Mouse (Mus musculus): ENCODE results near the gene Tsg101. TPM values are rescaled to one million over a fixed set of nuclear protein-coding genes. Genes with fewer than 3 reads are reported as not detected.

Tsg101 gene
- polyA plus RNA-seq, 1 experiment from 2014 or later: 165 TPM

DNA sequence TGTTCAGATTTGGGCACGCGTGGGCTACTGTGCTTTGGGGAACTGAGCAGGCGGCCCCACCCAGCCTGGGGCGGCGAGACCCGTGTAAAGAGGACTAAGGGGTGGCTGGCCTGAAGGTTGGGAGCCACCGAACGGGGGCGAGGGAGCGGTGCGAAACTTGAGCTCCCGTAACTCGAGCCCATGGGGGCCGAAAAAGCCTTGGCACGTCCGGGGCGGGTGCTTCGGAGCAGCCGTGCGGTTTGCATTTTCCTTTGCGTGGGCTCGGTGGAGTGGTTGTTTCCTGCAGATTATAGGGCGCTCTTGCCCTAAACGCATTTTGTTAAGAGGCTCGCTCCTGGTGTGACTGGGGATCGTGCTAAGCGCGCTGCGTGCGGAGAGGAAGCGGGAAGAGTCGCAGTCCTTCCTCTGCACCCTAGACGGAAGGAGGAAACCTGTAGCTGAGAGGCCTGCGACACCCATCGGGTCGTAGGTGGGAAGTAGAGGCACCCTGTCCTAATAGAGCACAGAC, 73.7 kb downstream of the Tsg101 start:
- H3K9ac ChIP-seq: peak overlapping the region; percentile 98
- H3K4me1 ChIP-seq: peaks cover 48% of the 10 kb centered on the region
- peaks cover 37% of the 10 kb centered on the region for H3K36me3 ChIP-seq
- H3K9me3 ChIP-seq: no peaks in the 10 kb centered on the region
- WGBS: 0% methylated on average over 36 of the region's 36 CpGs
- H3K27me3 ChIP-seq (replicated peaks): 0 out of 2 replicates have a peak, but pooled peaks cover 6% of the 10 kb centered on the region
- peak overlapping the region; percentile 99 for H3K27ac ChIP-seq (replicated peaks)
- H3K4me2 ChIP-seq: peak overlapping the region; percentile 91
- no peak; the same call in 1 of the 2 replicates for ATAC-seq (ENCODE audit: extremely low read depth, insufficient number of reproducible peaks, low FRiP score, low TSS enrichment)
- peak overlapping the region; percentile 88 for H3K4me3 ChIP-seq

DNA sequence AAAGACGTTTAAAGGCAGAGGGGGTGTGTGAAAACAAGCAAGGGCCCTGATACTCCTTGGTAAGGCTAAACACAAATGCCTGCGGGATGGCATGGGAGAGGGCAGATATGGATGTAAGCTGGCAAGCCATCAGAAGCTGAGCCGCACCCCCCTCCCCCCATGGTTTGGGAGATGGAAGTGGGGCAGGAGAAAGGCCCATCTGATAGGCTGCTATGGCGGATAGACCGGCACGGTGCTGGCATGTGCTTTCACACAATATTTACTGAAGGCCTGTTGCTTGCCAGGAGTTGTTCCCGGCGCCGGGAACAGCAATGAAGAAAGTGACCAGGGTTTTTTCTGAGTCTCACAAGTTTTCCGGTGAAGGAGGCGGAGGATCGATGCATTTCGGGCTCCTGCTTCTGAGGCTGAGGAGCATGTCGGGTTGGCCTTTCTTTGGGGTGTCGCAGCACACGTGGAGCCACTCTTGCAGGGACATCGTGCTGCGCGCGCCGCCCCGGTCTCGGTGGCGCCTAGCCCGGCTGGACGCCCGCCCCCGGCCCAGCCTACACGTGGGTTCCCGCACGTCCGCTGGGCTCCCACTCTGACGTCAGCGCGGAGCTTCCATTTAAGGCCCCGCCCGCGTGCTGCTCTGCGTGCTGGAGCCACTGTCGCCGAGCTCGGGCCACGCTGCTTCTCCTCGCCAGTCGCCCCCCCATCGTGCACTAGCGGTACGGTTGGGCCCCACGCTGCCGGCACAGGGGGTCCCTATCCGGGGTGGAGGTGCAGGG, 74.4 kb downstream of the Tsg101 start:
- Histone ChIP-seq H3K9me3 (no peaks in the 10 kb centered on the region), H3K36me3 (peaks cover 30% of the 10 kb centered on the region), H3K27ac (replicated peaks) (peak overlapping the region; percentile 99), H3K27me3 (replicated peaks) (0 out of 2 replicates have a peak, but pooled peaks cover 6% of the 10 kb centered on the region), H3K4me1 (peaks cover 49% of the 10 kb centered on the region), H3K4me2 (peak overlapping the region; percentile 91), H3K4me3 (peak overlapping the region; percentile 88), H3K9ac (peak overlapping the region; percentile 98)
- WGBS: under 1% methylated on average over 51 of the region's 51 CpGs
- ATAC-seq (ENCODE audit: extremely low read depth, insufficient number of reproducible peaks, low FRiP score, low TSS enrichment): peak; percentile 88

DNA sequence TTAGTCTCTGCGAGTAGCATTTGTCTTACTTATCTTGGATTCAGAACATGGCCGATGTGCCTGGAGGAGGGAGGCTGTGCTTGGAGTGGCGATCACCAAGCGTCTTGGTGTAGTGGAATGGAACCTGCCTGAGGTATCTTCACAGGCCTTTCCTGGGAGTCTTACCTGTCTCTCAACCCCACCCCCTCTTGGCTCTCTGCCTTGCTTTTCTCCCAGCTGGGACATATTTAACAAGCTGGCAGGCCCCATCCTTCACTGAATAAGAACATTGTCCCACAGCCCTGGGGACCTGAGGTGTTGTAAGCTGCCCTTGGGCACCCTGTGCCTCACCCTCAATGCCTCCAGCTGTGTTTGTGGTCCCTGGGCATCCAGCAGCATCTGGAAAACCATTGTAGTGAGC, 76.2 kb downstream of the Tsg101 start:
- Histone ChIP-seq H3K27me3 (replicated peaks) (0 out of 2 replicates have a peak, but pooled peaks cover 6% of the 10 kb centered on the region), H3K4me1 (peaks cover 55% of the 10 kb centered on the region), H3K36me3 (peaks cover 12% of the 10 kb centered on the region), H3K27ac (replicated peaks) (no peak overlapping the region), H3K9me3 (no peaks in the 10 kb centered on the region), H3K4me3 (no peak overlapping the region), H3K9ac (no peak overlapping the region), H3K4me2 (no peak overlapping the region)
- WGBS: 78% methylated on average over 4 of the region's 4 CpGs
- no peak for ATAC-seq (ENCODE audit: extremely low read depth, insufficient number of reproducible peaks, low FRiP score, low TSS enrichment)

DNA sequence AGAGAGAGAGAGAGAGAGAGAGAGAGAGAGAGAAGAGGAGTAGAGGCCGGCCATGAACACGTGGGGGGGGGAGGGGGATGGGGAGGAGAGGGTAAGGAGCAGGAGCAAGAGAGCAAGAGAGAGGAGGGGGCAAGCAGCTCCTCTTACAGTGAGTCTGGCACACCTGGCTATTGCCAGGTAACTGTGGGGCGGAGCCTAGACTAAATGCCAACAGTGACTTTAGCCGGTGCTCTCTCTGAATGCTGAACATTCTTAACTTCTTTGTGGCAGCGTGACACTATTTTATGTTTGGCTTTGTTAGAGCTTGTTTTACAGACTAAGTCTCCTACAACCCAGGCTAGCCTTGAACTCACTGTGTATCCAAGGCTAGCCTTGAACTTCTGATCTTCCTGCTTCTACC, 77.5 kb downstream of the Tsg101 start:
- H3K9me3 ChIP-seq: no peaks in the 10 kb centered on the region
- H3K4me3 ChIP-seq: no peak overlapping the region
- H3K4me2 ChIP-seq: no peak overlapping the region
- H3K27me3 ChIP-seq (replicated peaks): 0 out of 2 replicates have a peak, but pooled peaks cover 6% of the 10 kb centered on the region
- 37% methylated on average over 5 of the region's 5 CpGs for WGBS
- H3K27ac ChIP-seq (replicated peaks): no peak overlapping the region
- ATAC-seq (ENCODE audit: extremely low read depth, insufficient number of reproducible peaks, low FRiP score, low TSS enrichment): no peak
- H3K4me1 ChIP-seq: peaks cover 54% of the 10 kb centered on the region
- no peaks in the 10 kb centered on the region; the same call in 1 of the 2 replicates for H3K36me3 ChIP-seq
- no peak overlapping the region for H3K9ac ChIP-seq

DNA sequence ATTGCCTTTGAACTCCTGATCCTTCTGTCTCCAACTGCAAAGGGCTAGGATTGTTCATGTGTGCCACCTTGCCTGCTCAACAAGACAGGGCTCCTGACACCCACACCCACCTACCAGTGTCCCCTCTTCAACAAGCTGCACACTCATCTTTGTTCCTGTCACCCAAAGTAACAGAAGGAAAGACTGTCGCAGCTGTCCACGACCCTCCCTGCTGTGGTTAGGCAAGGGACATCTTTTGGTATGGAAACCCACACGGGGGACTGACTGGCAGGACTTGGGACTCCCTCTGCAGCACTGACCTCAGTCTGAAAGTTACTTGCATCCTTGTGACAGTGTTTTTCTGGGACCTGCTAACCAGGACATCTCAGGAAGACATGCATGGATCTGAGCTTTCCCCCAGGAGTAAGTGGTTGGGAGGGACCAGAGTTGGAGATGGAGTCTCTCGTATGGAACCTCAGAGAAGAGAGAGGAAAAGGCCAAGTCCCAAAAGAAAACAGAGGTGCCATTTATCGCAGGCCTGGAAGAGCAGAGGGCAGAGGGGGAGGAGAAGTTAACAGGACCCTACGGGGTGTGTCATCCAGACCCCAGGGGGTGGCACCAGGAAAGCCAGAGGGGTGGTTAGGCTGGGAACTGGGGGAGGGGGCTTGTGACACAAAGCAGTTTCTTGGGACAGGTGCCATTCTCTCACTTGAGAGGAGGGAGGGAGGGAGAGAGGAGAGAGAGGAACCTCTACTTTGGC, 78.8 kb downstream of the Tsg101 start, which contains the start of gene Ldha:
Gene Ldha, plus strand, starts transcription at position 689 of the 739 bp plus-strand sequence.
- Histone ChIP-seq H3K27me3 (replicated peaks) (0 out of 2 replicates have a peak, but pooled peaks cover 6% of the 10 kb centered on the region), H3K9me3 (no peaks in the 10 kb centered on the region), H3K9ac (no peak within 1 kb of the TSS), H3K4me1 (peaks cover 49% of the 10 kb centered on the region), H3K27ac (replicated peaks) (no peak within 1 kb of the TSS), H3K4me2 (no peak within 1 kb of the TSS), H3K4me3 (no peak within 1 kb of the TSS), H3K36me3 (no peaks in the 10 kb centered on the region)
- no peak for ATAC-seq (ENCODE audit: extremely low read depth, insufficient number of reproducible peaks, low FRiP score, low TSS enrichment)
- 34% methylated on average over 6 of the region's 6 CpGs for WGBS

DNA sequence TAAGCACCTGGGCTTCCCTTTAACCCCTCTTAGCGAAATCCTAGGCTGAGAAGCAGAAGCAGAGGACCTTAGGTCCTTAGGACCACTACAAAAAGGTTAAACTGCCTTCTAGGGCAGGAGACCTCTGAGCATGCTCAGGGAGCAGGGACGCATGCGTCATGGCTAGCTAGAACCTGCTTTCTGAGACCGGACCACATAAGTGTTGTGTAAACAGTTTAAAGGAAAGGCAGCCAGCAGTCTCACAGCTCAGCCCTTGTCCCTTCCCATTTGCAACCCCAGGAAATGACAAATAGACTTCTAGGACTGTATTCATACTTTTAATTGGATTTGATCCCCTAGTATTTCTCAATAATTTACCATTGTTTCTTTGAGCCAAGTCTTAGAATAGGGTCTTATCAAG, 79.4 kb downstream of the Tsg101 start:
- Histone ChIP-seq H3K4me3 (no peak overlapping the region), H3K9ac (no peak overlapping the region), H3K9me3 (no peaks in the 10 kb centered on the region), H3K4me1 (peaks cover 48% of the 10 kb centered on the region), H3K36me3 (no peaks in the 10 kb centered on the region), H3K27me3 (replicated peaks) (0 out of 2 replicates have a peak, but pooled peaks cover 6% of the 10 kb centered on the region), H3K27ac (replicated peaks) (no peak overlapping the region), H3K4me2 (no peak overlapping the region)
- no peak for ATAC-seq (ENCODE audit: extremely low read depth, insufficient number of reproducible peaks, low FRiP score, low TSS enrichment)
- 53% methylated on average over 4 of the region's 4 CpGs for WGBS

DNA sequence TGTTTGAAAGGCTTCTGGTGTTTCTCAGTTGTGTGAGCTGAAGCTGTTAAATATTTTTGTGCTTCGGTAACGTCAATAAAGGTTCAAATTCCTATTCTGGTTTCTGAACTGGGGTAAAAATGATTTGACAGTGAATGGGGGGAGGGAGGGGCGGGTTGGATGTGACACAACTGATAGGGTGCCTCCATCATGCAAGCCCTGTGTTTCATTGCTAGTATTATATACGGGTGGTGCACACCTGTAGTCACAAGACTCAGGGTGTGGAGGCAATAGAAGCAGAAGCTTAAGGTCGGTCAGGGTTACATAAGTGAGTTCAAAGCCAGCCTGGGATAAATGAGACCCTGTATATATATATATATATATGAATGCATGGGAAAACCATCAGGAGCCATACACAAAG, 79.9 kb downstream of the Tsg101 start:
- no peak overlapping the region for H3K9ac ChIP-seq
- H3K27me3 ChIP-seq (replicated peaks): 0 out of 2 replicates have a peak, but pooled peaks cover 6% of the 10 kb centered on the region
- H3K4me3 ChIP-seq: no peak overlapping the region
- 0 out of 2 replicates have a peak overlapping the region, but pooled peaks have one; percentile 85 for H3K27ac ChIP-seq (replicated peaks)
- WGBS: 70% methylated on average over 5 of the region's 5 CpGs
- H3K9me3 ChIP-seq: no peaks in the 10 kb centered on the region
- no peak for ATAC-seq (ENCODE audit: extremely low read depth, insufficient number of reproducible peaks, low FRiP score, low TSS enrichment)
- H3K4me2 ChIP-seq: no peak overlapping the region
- H3K36me3 ChIP-seq: no peaks in the 10 kb centered on the region
- peaks cover 43% of the 10 kb centered on the region for H3K4me1 ChIP-seq

DNA sequence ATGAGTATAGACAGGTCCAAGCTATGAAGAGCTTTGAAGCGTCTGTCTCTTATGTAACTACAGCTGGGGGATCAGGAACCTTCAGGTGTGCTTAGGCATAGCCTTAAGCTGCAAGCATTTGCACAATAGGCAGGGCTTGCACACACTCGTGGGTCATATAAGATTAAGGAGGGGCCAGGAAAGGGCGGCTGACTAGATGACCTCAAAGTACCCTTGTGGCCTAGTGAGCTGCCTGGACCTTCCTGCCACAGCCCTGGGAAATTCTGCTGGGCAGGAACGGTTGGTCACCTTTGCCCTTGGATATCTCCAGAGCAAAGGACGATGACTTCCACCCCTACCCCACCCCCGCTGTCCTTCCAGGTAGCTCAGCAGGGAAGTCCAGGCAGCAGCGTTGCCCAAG, 80.3 kb downstream of the Tsg101 start:
- ATAC-seq (ENCODE audit: extremely low read depth, insufficient number of reproducible peaks, low FRiP score, low TSS enrichment): no peak
- no peaks in the 10 kb centered on the region for H3K36me3 ChIP-seq
- 27% methylated on average over 7 of the region's 7 CpGs for WGBS
- peak overlapping the region; percentile 85; the same call in 1 of the 2 replicates for H3K27ac ChIP-seq (replicated peaks)
- H3K4me1 ChIP-seq: peaks cover 39% of the 10 kb centered on the region
- no peak overlapping the region for H3K9ac ChIP-seq
- H3K4me3 ChIP-seq: no peak overlapping the region
- peak overlapping the region; percentile 48; the same call in 1 of the 2 replicates for H3K4me2 ChIP-seq
- no peaks in the 10 kb centered on the region for H3K9me3 ChIP-seq
- H3K27me3 ChIP-seq (replicated peaks): 0 out of 2 replicates have a peak, but pooled peaks cover 6% of the 10 kb centered on the region

Other genes starting within 250 kb of the Tsg101 start
- 0.13 TPM in 1 of 2 replicates, not detected in the other for gene Tph1, start 247.4 kb downstream of the Tsg101 start, polyA plus RNA-seq (2015; fragmentation: Nextera tagmentation; extraction: Ambion mirVana)
- gene Saal1, start 209.3 kb downstream of the Tsg101 start, polyA plus RNA-seq (2015; fragmentation: Nextera tagmentation; extraction: Ambion mirVana): 14.7 and 15.9 TPM in 2 replicates
- gene Saa3, start 204.3 kb downstream of the Tsg101 start, polyA plus RNA-seq (2015; fragmentation: Nextera tagmentation; extraction: Ambion mirVana): 0.15 TPM in 1 of 2 replicates, not detected in the other
- 0.18 TPM in 1 of 2 replicates, not detected in the other for gene Saa4, start 187.4 kb downstream of the Tsg101 start, polyA plus RNA-seq (2015; fragmentation: Nextera tagmentation; extraction: Ambion mirVana)
- gene Saa1, start 177.0 kb downstream of the Tsg101 start, polyA plus RNA-seq (2015; fragmentation: Nextera tagmentation; extraction: Ambion mirVana): not detected in 2 replicates
- gene Saa2, start 168.2 kb downstream of the Tsg101 start, polyA plus RNA-seq (2015; fragmentation: Nextera tagmentation; extraction: Ambion mirVana): not detected in 2 replicates
- 9.7 and 10.8 TPM in 2 replicates for gene Hps5, start 123.9 kb downstream of the Tsg101 start, polyA plus RNA-seq (2015; fragmentation: Nextera tagmentation; extraction: Ambion mirVana)
- gene Gtf2h1, start 123.9 kb downstream of the Tsg101 start, polyA plus RNA-seq (2015; fragmentation: Nextera tagmentation; extraction: Ambion mirVana): 28.5 and 29.7 TPM in 2 replicates
- gene Ldha, start 78.5 kb downstream of the Tsg101 start, polyA plus RNA-seq (2015; fragmentation: Nextera tagmentation; extraction: Ambion mirVana): 2,723 and 3,293 TPM in 2 replicates
- not detected in 2 replicates for gene Ldhc, start 58.8 kb downstream of the Tsg101 start, polyA plus RNA-seq (2015; fragmentation: Nextera tagmentation; extraction: Ambion mirVana)
- 7.5 and 8.0 TPM in 2 replicates for gene Uevld, start 38.6 kb upstream of the Tsg101 start, polyA plus RNA-seq (2015; fragmentation: Nextera tagmentation; extraction: Ambion mirVana)
- gene Gm9999, start 63.6 kb upstream of the Tsg101 start, polyA plus RNA-seq (2015; fragmentation: Nextera tagmentation; extraction: Ambion mirVana): not detected in 2 replicates
- gene Spty2d1, start 88.4 kb upstream of the Tsg101 start, polyA plus RNA-seq (2015; fragmentation: Nextera tagmentation; extraction: Ambion mirVana): 13.1 and 13.4 TPM in 2 replicates
- 22.5 and 25.1 TPM in 2 replicates for gene Tmem86a, start 130.6 kb upstream of the Tsg101 start, polyA plus RNA-seq (2015; fragmentation: Nextera tagmentation; extraction: Ambion mirVana)
- gene Ptpn5, start 213.7 kb upstream of the Tsg101 start, polyA plus RNA-seq (2015; fragmentation: Nextera tagmentation; extraction: Ambion mirVana): 0.12 and 0.29 TPM in 2 replicates

Measured in heart, embryonic 13.5 days (tissue).